Mouse (Mus musculus): ENCODE results near the gene Cdh23. TPM values are rescaled to one million over a fixed set of nuclear protein-coding genes. Genes with fewer than 3 reads are reported as not detected.

The Cdh23 gene
- polyA plus RNA-seq, 1 experiment from 2014 or later: 0.41 TPM

DNA sequence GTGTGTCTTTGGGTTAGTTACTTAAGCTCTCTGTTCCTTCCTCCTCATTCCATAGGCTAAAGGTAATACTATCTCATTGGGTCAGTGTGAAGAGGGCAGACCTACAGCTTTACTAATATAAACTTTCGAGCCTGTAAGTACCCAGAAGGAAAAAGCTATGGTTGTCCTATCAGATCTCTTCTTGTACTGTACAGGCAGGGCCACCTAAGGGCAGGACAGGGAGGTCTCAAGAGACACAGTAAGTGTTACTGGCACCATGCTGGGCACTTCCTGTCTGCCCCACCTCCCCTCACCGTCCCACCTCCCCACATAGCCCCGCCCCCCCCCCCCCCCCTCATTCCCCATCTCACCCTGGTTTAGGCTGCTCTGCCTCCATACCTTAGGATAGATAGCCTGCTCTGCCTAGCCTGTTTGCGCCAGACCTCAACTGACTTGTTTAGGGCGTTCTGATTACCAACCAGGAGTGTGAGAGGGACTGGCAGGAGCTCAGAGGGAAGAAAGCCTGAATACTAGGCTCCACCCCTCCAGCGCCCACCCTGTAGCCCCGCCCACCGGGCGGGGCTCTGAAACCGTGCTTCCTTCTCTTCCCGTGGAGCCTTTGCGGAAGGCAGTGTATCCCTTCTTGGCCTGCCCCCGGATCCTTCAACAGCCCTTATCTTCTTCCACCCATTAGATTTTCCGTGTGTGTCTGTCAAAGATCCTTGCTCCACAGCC is 160.0 kb downstream of the Cdh23 start:
- 17% methylated on average over 13 of the region's 14 CpGs for WGBS
- Histone ChIP-seq H3K27ac (no peak overlapping the region), H3K4me3 (peak overlapping the region; percentile 18; the same call in 1 of the 2 replicates), H3K9me3 (no peaks in the 10 kb centered on the region), H3K36me3 (no peaks in the 10 kb centered on the region), H3K27me3 (ENCODE audit: insufficient read depth, poor library complexity, severe bottlenecking) (peaks cover 6% of the 10 kb centered on the region; the same call in 1 of the 2 replicates), H3K4me1 (replicated peaks) (peaks cover 6% of the 10 kb centered on the region)
- peak; percentile 47 for DNase-seq (ENCODE audit: low spot score)

DNA sequence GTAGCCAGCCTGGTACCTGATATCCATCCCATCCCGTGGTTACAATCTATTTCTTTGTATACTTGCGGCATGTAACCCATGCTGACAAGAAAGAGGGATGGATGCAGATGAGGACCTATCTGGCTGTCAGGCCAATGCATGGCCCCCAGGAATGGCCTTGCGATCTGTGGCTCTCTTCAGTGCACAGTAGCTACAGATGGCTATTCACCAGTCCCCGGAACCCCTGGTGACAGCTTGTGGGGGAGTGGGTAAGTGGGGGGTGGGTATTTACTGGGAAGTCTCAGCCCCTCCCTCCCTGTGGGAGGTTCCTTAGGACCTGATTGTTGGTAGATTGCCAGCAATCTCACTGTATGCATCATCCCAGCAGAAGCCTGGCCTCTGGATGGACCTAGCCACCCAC is 163.8 kb downstream of the Cdh23 start:
- no peak overlapping the region for H3K4me3 ChIP-seq
- H3K27ac ChIP-seq: no peak overlapping the region
- H3K4me1 ChIP-seq (replicated peaks): peaks cover 6% of the 10 kb centered on the region
- no peak for DNase-seq (ENCODE audit: low spot score)
- H3K9me3 ChIP-seq: no peaks in the 10 kb centered on the region
- 0 out of 2 replicates have a peak, but pooled peaks cover 3% of the 10 kb centered on the region for H3K27me3 ChIP-seq (ENCODE audit: insufficient read depth, poor library complexity, severe bottlenecking)
- no peaks in the 10 kb centered on the region for H3K36me3 ChIP-seq
- 73% methylated on average over 4 of the region's 4 CpGs for WGBS

DNA sequence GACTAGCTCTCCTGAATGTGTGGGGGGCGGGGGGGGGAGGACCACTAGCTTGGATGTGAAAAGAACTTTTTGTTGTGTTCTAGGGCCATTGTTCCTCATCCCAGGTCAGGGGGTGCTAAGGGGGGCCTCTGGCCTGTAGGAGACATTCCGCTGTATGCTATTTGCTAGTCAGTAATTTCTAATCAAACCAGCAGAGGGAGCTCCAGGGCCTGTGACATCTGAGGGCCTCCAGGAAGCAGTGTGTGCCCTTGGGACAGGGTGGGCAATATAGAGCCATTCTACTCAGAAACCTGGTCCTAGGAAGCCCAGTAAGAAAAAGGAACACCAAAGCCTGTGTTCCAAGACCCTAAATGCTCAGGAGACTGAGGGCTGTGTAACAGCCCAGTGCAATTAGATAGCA is 164.9 kb downstream of the Cdh23 start:
- peak; percentile 48 for DNase-seq (ENCODE audit: low spot score)
- peaks cover 2% of the 10 kb centered on the region for H3K4me1 ChIP-seq (replicated peaks)
- no peak overlapping the region for H3K4me3 ChIP-seq
- no peaks in the 10 kb centered on the region for H3K36me3 ChIP-seq
- no peaks in the 10 kb centered on the region for H3K9me3 ChIP-seq
- H3K27me3 ChIP-seq (ENCODE audit: insufficient read depth, poor library complexity, severe bottlenecking): 0 out of 2 replicates have a peak, but pooled peaks cover 3% of the 10 kb centered on the region
- 24% methylated on average over 2 of the region's 2 CpGs for WGBS
- no peak overlapping the region for H3K27ac ChIP-seq

DNA sequence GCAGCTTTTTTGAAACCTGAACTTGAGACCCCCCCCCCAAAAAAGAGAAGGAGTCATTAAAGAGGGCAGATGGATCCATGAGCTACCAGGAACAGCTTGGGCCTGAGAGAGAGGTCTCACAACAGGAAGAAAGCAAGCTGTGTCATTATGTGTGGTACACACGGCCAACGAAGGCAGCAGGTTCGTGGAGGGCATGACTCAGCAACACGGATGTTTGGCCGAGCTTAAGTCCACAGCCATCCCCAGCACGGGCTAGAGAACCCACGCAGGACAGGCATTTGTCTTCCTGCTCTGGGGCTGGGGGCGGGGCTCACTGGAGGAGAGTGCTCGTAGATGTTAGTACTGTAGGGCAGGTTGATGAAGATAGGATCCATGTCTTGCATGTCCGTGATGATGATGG is 165.7 kb downstream of the Cdh23 start:
- 79% methylated on average over 10 of the region's 10 CpGs for WGBS
- Histone ChIP-seq H3K4me1 (replicated peaks) (no peaks in the 10 kb centered on the region), H3K9me3 (no peaks in the 10 kb centered on the region), H3K27me3 (ENCODE audit: insufficient read depth, poor library complexity, severe bottlenecking) (0 out of 2 replicates have a peak, but pooled peaks cover 3% of the 10 kb centered on the region), H3K36me3 (no peaks in the 10 kb centered on the region), H3K4me3 (no peak overlapping the region), H3K27ac (no peak overlapping the region)
- DNase-seq (ENCODE audit: low spot score): no peak

DNA sequence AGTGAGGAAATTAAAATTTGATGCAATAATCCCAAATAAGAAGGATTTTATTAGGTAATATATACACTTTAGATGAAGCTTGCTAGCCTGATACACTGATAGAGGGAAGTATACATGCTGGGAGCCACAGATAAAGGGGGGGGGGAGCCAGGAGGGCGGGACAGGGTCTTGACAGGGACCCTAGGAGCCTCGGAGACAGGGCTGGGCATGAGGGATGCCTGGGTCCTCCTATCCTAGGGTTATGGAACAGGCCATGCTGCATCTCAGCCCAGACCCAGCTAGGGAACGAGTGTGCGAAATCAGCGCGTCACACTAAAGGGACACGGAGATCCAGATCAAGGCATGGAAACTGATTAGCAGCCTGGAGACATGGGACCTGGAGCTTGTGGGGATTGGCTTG is 168.3 kb downstream of the Cdh23 start:
- H3K27me3 ChIP-seq (ENCODE audit: insufficient read depth, poor library complexity, severe bottlenecking): no peaks in the 10 kb centered on the region
- no peak for DNase-seq (ENCODE audit: low spot score)
- no peak overlapping the region for H3K27ac ChIP-seq
- H3K36me3 ChIP-seq: no peaks in the 10 kb centered on the region
- no peaks in the 10 kb centered on the region for H3K4me1 ChIP-seq (replicated peaks)
- H3K4me3 ChIP-seq: no peak overlapping the region
- WGBS: 83% methylated on average over 7 of the region's 7 CpGs
- no peaks in the 10 kb centered on the region for H3K9me3 ChIP-seq

DNA sequence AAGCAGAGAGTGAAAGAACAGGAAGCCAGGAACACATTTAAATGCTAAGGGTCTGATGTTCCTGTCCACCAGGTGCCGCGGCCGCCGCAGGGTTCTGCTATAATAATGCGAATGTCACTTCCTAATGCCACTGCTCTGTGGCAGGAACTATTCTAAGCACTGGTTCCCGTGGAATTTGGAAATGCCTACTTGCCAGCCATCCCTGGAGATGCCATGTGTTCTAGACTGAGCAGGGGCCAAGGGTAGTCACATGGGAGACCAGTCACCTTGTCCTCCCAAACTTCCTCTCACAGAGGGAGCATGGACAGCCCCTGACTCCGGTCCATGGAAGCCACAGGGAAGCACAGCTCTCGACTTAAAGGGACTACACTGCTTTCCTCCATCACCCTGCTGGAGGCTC is 171.2 kb downstream of the Cdh23 start:
- Histone ChIP-seq H3K4me1 (replicated peaks) (no peaks in the 10 kb centered on the region), H3K4me3 (no peak overlapping the region), H3K27ac (no peak overlapping the region), H3K27me3 (ENCODE audit: insufficient read depth, poor library complexity, severe bottlenecking) (no peaks in the 10 kb centered on the region), H3K36me3 (no peaks in the 10 kb centered on the region), H3K9me3 (no peaks in the 10 kb centered on the region)
- WGBS: 83% methylated on average over 8 of the region's 8 CpGs
- DNase-seq (ENCODE audit: low spot score): no peak

DNA sequence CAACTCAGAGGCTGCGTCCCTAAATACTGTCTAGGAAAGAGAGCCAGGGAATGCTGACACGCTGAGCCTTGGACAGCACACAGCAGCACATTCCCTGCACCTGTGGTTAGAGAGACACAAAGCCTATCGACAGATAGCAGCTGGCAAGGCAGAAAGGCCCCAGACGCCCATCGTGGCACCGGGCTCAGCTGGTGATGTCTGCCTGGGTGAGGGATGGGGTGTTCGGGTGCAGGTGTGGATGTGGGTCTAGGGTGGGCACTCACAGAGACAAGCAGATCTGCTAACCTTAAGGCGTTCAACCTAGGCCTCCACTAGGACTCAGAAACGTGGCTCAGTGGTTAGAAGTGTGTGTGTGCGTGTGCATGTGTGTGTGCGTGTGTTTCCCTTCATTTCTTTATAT is 180.0 kb downstream of the Cdh23 start:
- Histone ChIP-seq H3K9me3 (no peaks in the 10 kb centered on the region), H3K4me3 (no peak overlapping the region), H3K27ac (no peak overlapping the region; the same call in 1 of the 2 replicates), H3K4me1 (replicated peaks) (no peaks in the 10 kb centered on the region), H3K27me3 (ENCODE audit: insufficient read depth, poor library complexity, severe bottlenecking) (no peaks in the 10 kb centered on the region), H3K36me3 (no peaks in the 10 kb centered on the region)
- no peak for DNase-seq (ENCODE audit: low spot score)
- WGBS: 90% methylated on average over 11 of the region's 11 CpGs

DNA sequence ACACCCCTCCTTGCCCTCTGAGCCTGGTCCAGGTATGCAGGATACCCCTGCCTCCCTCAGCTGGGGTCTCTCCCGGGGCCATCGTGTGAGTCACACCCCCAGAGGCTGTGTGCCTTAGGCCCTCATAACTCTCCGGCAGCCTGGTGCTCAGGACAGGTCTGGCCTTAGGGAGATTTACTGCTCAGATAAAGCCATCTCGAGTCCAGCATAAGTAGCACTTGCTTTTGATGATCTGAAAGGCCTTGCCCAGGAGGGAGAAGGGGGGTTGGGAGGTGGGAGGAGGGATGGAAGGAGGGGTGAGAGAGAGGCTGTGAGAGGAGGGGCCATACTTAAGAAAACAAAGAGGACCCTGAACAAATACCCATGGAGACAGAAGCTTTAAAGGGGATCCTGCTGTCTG is 197.8 kb downstream of the Cdh23 start:
- Histone ChIP-seq H3K27me3 (ENCODE audit: insufficient read depth, poor library complexity, severe bottlenecking) (peaks cover 7% of the 10 kb centered on the region; the same call in 1 of the 2 replicates), H3K36me3 (no peaks in the 10 kb centered on the region), H3K4me3 (no peak overlapping the region), H3K9me3 (no peaks in the 10 kb centered on the region), H3K4me1 (replicated peaks) (peaks cover 17% of the 10 kb centered on the region), H3K27ac (peak overlapping the region; percentile 29; the same call in 1 of the 2 replicates)
- DNase-seq (ENCODE audit: low spot score): no peak
- WGBS: 26% methylated on average over 4 of the region's 4 CpGs

DNA sequence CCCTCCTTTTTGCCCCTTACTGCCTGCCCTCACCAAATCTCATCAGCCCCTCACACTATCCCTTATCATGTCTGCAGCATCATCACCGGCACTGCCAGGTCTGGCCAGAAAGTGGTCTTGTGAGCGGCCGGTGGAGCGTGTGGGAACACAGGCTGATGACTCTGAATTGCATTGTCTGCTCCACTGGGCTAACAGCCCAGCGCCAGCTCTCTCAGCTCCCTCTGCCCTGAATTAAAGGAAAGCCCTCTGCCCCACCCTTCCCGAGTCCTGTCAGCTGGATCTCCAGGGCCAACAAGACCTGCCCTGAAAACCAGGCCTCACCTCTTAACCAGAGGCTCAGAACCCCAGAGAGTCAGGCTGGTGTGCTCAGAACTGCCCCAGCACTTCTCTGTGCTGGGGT is 201.2 kb downstream of the Cdh23 start:
- peaks cover 25% of the 10 kb centered on the region for H3K4me1 ChIP-seq (replicated peaks)
- 19% methylated on average over 6 of the region's 6 CpGs for WGBS
- no peak for DNase-seq (ENCODE audit: low spot score)
- peaks cover 7% of the 10 kb centered on the region; the same call in 1 of the 2 replicates for H3K27me3 ChIP-seq (ENCODE audit: insufficient read depth, poor library complexity, severe bottlenecking)
- H3K27ac ChIP-seq: no peak overlapping the region
- H3K9me3 ChIP-seq: no peaks in the 10 kb centered on the region
- no peak overlapping the region for H3K4me3 ChIP-seq
- H3K36me3 ChIP-seq: no peaks in the 10 kb centered on the region

DNA sequence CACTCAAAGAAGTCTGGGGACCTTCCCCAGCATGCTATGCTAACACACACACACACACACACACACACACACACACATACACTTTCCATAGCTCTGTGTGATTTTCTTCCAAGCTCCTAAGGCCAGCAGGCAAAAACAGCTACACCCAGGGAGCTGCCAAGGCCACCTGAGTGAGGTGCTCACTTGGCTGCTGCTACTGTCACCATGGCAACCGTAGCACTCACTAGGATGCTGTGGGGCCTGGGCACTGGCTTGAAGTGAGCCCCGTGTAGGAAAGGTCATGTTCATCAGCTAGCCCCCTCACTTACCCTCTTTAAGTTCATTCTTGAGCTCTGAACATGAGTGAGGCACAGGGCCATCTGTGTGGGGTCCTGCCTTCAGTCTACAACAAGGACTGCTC is 204.8 kb downstream of the Cdh23 start:
- no peak for DNase-seq (ENCODE audit: low spot score)
- 46% methylated on average over 2 of the region's 2 CpGs for WGBS
- H3K27me3 ChIP-seq (ENCODE audit: insufficient read depth, poor library complexity, severe bottlenecking): peaks cover 11% of the 10 kb centered on the region; the same call in 1 of the 2 replicates

DNA sequence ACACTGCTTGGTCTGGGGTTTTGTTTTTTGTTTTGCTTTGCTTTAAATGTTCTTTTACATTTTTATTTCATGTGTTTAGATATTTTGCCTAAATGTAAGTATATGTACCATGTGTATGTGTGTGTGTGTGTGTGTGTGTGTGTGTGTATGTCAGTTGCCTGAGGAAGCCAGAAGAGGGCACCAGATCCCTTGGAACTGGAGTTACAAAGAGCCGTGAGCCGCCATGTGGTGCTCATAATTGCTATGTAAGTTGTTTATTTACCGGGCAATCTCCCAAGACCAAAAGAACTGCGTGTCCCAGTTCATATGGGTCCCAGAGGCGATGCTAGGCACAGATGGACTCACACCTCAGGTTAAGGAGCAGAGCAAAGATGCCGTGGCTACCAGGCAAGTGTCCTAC is 214.9 kb downstream of the Cdh23 start:
- no peak overlapping the region for H3K27ac ChIP-seq
- H3K27me3 ChIP-seq (ENCODE audit: insufficient read depth, poor library complexity, severe bottlenecking): peaks cover 23% of the 10 kb centered on the region
- DNase-seq (ENCODE audit: low spot score): no peak
- no peak overlapping the region for H3K4me3 ChIP-seq
- H3K9me3 ChIP-seq: 0 out of 2 replicates have a peak, but pooled peaks cover 7% of the 10 kb centered on the region
- H3K4me1 ChIP-seq (replicated peaks): peaks cover 6% of the 10 kb centered on the region; the same call in 1 of the 2 replicates
- H3K36me3 ChIP-seq: no peaks in the 10 kb centered on the region
- 92% methylated on average over 6 of the region's 6 CpGs for WGBS

More for the DNA sequence above, 204.8 kb downstream of the Cdh23 start:
- no peak overlapping the region for H3K27ac ChIP-seq
- no peaks in the 10 kb centered on the region for H3K36me3 ChIP-seq
- no peak overlapping the region for H3K4me3 ChIP-seq
- H3K9me3 ChIP-seq: no peaks in the 10 kb centered on the region
- peaks cover 11% of the 10 kb centered on the region for H3K4me1 ChIP-seq (replicated peaks)

DNA sequence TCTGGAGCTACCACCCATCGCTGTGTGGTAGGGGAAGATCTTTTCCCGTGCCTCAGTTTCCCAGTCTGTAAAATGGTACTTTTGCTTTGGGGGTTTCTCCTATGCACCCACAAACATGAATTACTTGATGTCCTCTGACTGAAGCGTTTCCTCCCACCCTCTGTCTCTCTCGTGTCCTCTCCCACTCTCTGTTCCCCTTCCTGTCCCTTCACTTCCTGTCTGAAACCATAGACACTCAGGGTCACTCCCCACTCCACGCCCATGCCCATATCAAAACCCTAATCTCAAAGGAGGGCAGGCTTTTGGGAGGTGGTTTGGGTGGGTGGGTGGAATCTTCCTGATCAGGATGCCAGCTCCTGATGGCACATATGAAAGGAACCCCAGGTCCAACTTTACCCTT is 221.7 kb downstream of the Cdh23 start:
- peaks cover 82% of the 10 kb centered on the region for H3K27me3 ChIP-seq (ENCODE audit: insufficient read depth, poor library complexity, severe bottlenecking)
- H3K4me1 ChIP-seq (replicated peaks): peaks cover 32% of the 10 kb centered on the region
- H3K9me3 ChIP-seq: no peaks in the 10 kb centered on the region
- H3K4me3 ChIP-seq: no peak overlapping the region
- H3K36me3 ChIP-seq: no peaks in the 10 kb centered on the region
- no peak overlapping the region for H3K27ac ChIP-seq
- WGBS: 79% methylated on average over 5 of the region's 5 CpGs
- no peak for DNase-seq (ENCODE audit: low spot score)

DNA sequence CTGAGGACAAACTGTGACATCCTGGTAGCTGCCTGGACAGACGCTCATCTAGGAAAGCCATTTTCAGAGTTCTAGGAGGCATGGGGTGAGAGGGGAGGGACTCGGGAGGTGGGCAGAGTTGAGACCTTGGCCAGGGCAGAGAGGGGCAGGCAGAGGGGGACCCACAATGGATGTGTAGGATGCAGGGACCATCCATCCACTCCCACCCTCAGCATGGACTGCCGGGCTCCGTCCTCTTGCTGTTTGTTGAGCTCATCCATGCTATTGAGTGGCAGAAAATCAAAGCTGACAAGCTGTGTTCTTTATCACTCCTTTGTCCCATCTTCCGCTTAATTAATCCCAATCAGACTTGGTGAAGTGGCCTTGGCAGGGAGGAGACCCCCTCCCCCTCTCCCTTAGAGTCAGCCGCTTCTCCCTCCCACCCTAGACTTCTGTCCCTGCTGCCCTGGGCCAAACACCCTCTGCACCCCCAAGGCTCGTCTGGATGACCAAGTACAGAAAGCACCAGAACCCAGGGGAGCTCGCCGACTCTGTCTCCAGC is 222.4 kb downstream of the Cdh23 start:
- peaks cover 87% of the 10 kb centered on the region for H3K27me3 ChIP-seq (ENCODE audit: insufficient read depth, poor library complexity, severe bottlenecking)
- peaks cover 32% of the 10 kb centered on the region for H3K4me1 ChIP-seq (replicated peaks)
- H3K27ac ChIP-seq: no peak overlapping the region; the same call in 1 of the 2 replicates
- DNase-seq (ENCODE audit: low spot score): peak; percentile 9
- 35% methylated on average over 9 of the region's 9 CpGs for WGBS
- H3K36me3 ChIP-seq: no peaks in the 10 kb centered on the region
- H3K9me3 ChIP-seq: no peaks in the 10 kb centered on the region
- H3K4me3 ChIP-seq: no peak overlapping the region

Measured in hindbrain, embryonic 10.5 days (tissue).